Mouse (Mus musculus): ENCODE measurements around the gene Aggf1. TPM values are rescaled to one million over a fixed set of nuclear protein-coding genes. Genes with fewer than 3 reads are reported as not detected.
"Not testable (repeated sequence)": the region's sequence is repeated elsewhere in the genome, so short reads cannot be mapped to it uniquely, and the experiment has no call there.

Gene Aggf1
- polyA plus RNA-seq, 1 experiment: 42.4 TPM

DNA sequence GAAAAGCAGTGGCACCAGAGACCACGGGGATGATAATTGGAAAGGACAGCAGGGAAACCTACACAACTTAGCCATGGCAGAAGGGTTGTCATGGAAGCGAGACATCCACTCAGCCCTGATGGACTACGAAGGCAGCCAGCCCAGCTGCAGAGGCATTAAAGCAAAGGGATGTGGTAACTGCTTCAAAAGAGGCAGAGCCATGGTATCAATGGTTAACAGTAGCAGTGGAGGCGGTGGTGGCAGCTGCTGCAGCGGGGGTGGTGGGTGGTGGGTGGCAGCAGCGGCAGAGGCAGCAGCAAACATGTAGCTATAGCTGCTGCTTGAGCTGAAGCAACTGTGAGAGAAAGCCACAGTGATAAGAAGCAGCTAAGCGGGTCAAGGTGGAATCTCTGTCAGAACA, 18.1 kb upstream of the Aggf1 start:
- Histone ChIP-seq H3K9ac (ENCODE audit: low read depth, poor library complexity, severe bottlenecking) (no peak overlapping the region), H3K36me3 (ENCODE audit: control insufficient read depth, insufficient read depth, low read length, poor library complexity, severe bottlenecking) (no peaks in the 10 kb centered on the region), H3K27ac (ENCODE audit: insufficient read depth, low read length) (no peak overlapping the region), H3K4me3 (ENCODE audit: low read depth, low read length) (no peak overlapping the region), H3K9me3 (replicated peaks; ENCODE audit: control insufficient read depth, insufficient read depth, low read length, poor library complexity, severe bottlenecking) (peaks cover 23% of the 10 kb centered on the region), H3K4me1 (ENCODE audit: control insufficient read depth, insufficient read depth, low read length) (no peaks in the 10 kb centered on the region), H3K27me3 (ENCODE audit: control insufficient read depth, insufficient read depth, low read length, poor library complexity, severe bottlenecking) (no peaks in the 10 kb centered on the region)
- TF ChIP-seq POLR2A (IDR thresholded peaks at IDR 0.05; ENCODE audit: insufficient read depth, low read length) (no peak), CTCF (IDR thresholded peaks at IDR 0.05; ENCODE audit: low read depth, low read length) (no peak), EP300 (IDR thresholded peaks at IDR 0.05; ENCODE audit: insufficient read depth, low read depth, low read length) (no peak)

GRCm38 (mm10) chr13:95389866-95390865, 15.0 kb upstream of the Aggf1 start:
- Histone ChIP-seq H3K9ac (ENCODE audit: low read depth, poor library complexity, severe bottlenecking) (no peak overlapping the region), H3K36me3 (ENCODE audit: control insufficient read depth, insufficient read depth, low read length, poor library complexity, severe bottlenecking) (no peaks in the 10 kb centered on the region), H3K4me3 (ENCODE audit: low read depth, low read length) (no peak overlapping the region), H3K4me1 (ENCODE audit: control insufficient read depth, insufficient read depth, low read length) (no peaks in the 10 kb centered on the region), H3K9me3 (replicated peaks; ENCODE audit: control insufficient read depth, insufficient read depth, low read length, poor library complexity, severe bottlenecking) (peaks cover 2% of the 10 kb centered on the region), H3K27ac (ENCODE audit: insufficient read depth, low read length) (no peak overlapping the region), H3K27me3 (ENCODE audit: control insufficient read depth, insufficient read depth, low read length, poor library complexity, severe bottlenecking) (no peaks in the 10 kb centered on the region)
- TF ChIP-seq EP300 (IDR thresholded peaks at IDR 0.05; ENCODE audit: insufficient read depth, low read depth, low read length) (no peak), CTCF (IDR thresholded peaks at IDR 0.05; ENCODE audit: low read depth, low read length) (peak; percentile 81), POLR2A (IDR thresholded peaks at IDR 0.05; ENCODE audit: insufficient read depth, low read length) (no peak)

DNA sequence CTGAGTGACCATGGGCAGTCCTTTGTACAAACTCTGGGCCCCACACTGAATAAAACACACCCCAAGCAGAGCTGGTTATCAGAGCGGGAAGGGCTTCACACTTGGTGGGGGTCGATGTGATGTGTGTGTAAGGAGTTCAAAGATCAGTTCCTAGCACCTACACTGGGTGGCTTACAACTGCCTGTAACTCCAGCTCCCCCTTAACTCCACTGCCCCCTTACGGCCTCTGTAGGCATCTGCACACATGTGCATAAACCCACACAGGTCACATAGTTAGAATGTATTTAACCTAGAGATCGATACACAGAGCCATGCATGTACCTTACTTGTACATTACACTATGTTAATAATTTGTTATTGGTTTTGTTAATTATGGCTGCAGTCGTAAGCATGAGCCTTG, 13.1 kb upstream of the Aggf1 start:
- Histone ChIP-seq H3K27ac (ENCODE audit: insufficient read depth, low read length) (no peak overlapping the region), H3K36me3 (ENCODE audit: control insufficient read depth, insufficient read depth, low read length, poor library complexity, severe bottlenecking) (no peaks in the 10 kb centered on the region), H3K4me3 (ENCODE audit: low read depth, low read length) (no peak overlapping the region), H3K4me1 (ENCODE audit: control insufficient read depth, insufficient read depth, low read length) (no peaks in the 10 kb centered on the region), H3K9me3 (replicated peaks; ENCODE audit: control insufficient read depth, insufficient read depth, low read length, poor library complexity, severe bottlenecking) (no peaks in the 10 kb centered on the region), H3K9ac (ENCODE audit: low read depth, poor library complexity, severe bottlenecking) (no peak overlapping the region), H3K27me3 (ENCODE audit: control insufficient read depth, insufficient read depth, low read length, poor library complexity, severe bottlenecking) (no peaks in the 10 kb centered on the region)
- TF ChIP-seq EP300 (IDR thresholded peaks at IDR 0.05; ENCODE audit: insufficient read depth, low read depth, low read length) (no peak), POLR2A (IDR thresholded peaks at IDR 0.05; ENCODE audit: insufficient read depth, low read length) (no peak), CTCF (IDR thresholded peaks at IDR 0.05; ENCODE audit: low read depth, low read length) (peak; percentile 33)

DNA sequence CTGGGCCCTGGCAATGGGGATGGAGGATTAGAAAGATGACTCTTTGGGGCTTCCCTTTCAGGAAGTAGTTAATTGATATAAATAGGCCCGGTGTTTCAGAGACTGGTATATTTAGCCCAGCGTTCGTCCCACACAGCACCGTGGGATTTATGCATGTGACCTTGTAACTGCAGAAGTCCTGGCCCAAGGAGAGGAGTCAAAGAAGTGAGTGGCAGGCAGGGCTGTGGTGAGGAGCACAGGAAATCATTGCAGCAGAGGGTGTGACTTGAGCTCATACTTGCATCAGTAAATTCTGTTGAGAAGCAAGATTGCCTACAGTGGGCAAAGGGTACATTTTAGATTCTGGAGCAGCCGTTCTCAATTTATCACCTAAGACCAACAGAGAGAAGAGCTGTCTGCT, 7.3 kb upstream of the Aggf1 start:
- TF ChIP-seq POLR2A (IDR thresholded peaks at IDR 0.05; ENCODE audit: insufficient read depth, low read length): no peak
- Histone ChIP-seq H3K4me3 (ENCODE audit: low read depth, low read length) (no peak overlapping the region), H3K36me3 (ENCODE audit: control insufficient read depth, insufficient read depth, low read length, poor library complexity, severe bottlenecking) (no peaks in the 10 kb centered on the region), H3K4me1 (ENCODE audit: control insufficient read depth, insufficient read depth, low read length) (no peaks in the 10 kb centered on the region), H3K27ac (ENCODE audit: insufficient read depth, low read length) (no peak overlapping the region), H3K9ac (ENCODE audit: low read depth, poor library complexity, severe bottlenecking) (no peak overlapping the region), H3K27me3 (ENCODE audit: control insufficient read depth, insufficient read depth, low read length, poor library complexity, severe bottlenecking) (no peaks in the 10 kb centered on the region), H3K9me3 (replicated peaks; ENCODE audit: control insufficient read depth, insufficient read depth, low read length, poor library complexity, severe bottlenecking) (no peaks in the 10 kb centered on the region)

GRCm38 (mm10) chr13:95378696-95379095, 3.5 kb upstream of the Aggf1 start:
- Histone ChIP-seq H3K36me3 (ENCODE audit: control insufficient read depth, insufficient read depth, low read length, poor library complexity, severe bottlenecking) (no peaks in the 10 kb centered on the region), H3K27ac (ENCODE audit: insufficient read depth, low read length) (no peak overlapping the region), H3K9ac (ENCODE audit: low read depth, poor library complexity, severe bottlenecking) (no peak overlapping the region), H3K9me3 (replicated peaks; ENCODE audit: control insufficient read depth, insufficient read depth, low read length, poor library complexity, severe bottlenecking) (no peaks in the 10 kb centered on the region), H3K4me1 (ENCODE audit: control insufficient read depth, insufficient read depth, low read length) (no peaks in the 10 kb centered on the region), H3K4me3 (ENCODE audit: low read depth, low read length) (no peak overlapping the region), H3K27me3 (ENCODE audit: control insufficient read depth, insufficient read depth, low read length, poor library complexity, severe bottlenecking) (no peaks in the 10 kb centered on the region)
- TF ChIP-seq CTCF (IDR thresholded peaks at IDR 0.05; ENCODE audit: low read depth, low read length) (no peak), EP300 (IDR thresholded peaks at IDR 0.05; ENCODE audit: insufficient read depth, low read depth, low read length) (no peak), POLR2A (IDR thresholded peaks at IDR 0.05; ENCODE audit: insufficient read depth, low read length) (no peak)

GRCm38 (mm10) chr13:95376689-95377289, 1.6 kb upstream of the Aggf1 start:
- H3K4me1 ChIP-seq (ENCODE audit: control insufficient read depth, insufficient read depth, low read length); H3K36me3 ChIP-seq (ENCODE audit: control insufficient read depth, insufficient read depth, low read length, poor library complexity, severe bottlenecking); H3K4me3 ChIP-seq (ENCODE audit: low read depth, low read length); H3K27me3 ChIP-seq (ENCODE audit: control insufficient read depth, insufficient read depth, low read length, poor library complexity, severe bottlenecking); H3K9me3 ChIP-seq (replicated peaks; ENCODE audit: control insufficient read depth, insufficient read depth, low read length, poor library complexity, severe bottlenecking); H3K9ac ChIP-seq (ENCODE audit: low read depth, poor library complexity, severe bottlenecking): not testable (repeated sequence)
- H3K27ac ChIP-seq (ENCODE audit: insufficient read depth, low read length): peak overlapping the region; percentile 20; the same call in 1 of the 2 replicates
